Mouse (Mus musculus): Measurements from ENCODE around the gene Faf2. TPM values are rescaled to one million over a fixed set of nuclear protein-coding genes. Genes with fewer than 3 reads are reported as not detected.
"Not testable (repeated sequence)": the region's sequence is repeated elsewhere in the genome, so short reads cannot be mapped to it uniquely, and the experiment has no call there.

Faf2 gene
- polyA plus RNA-seq, 1 experiment from 2014 or later, result 64.9 TPM

GRCm38 (mm10) chr13:54608002-54608401 lies 13.6 kb upstream of the Faf2 start:
- ATAC-seq (ENCODE audit: low FRiP score, low read depth), result no peak
- Histone ChIP-seq H3K9ac (0 out of 2 replicates have a peak overlapping the region, but pooled peaks have one; percentile 23), H3K36me3 (0 out of 2 replicates have a peak, but pooled peaks cover 9% of the 10 kb centered on the region), H3K27me3 (no peaks in the 10 kb centered on the region), H3K4me2 (peak overlapping the region; percentile 85), H3K4me1 (replicated peaks) (peaks cover 33% of the 10 kb centered on the region), H3K4me3 (no peak overlapping the region), H3K27ac (replicated peaks) (no peak overlapping the region), H3K9me3 (no peaks in the 10 kb centered on the region)
- WGBS, result 58% methylated on average over 3 of the region's 3 CpGs

- H3K27me3 ChIP-seq, result no peaks in the 10 kb centered on the region
- H3K4me1 ChIP-seq (replicated peaks), result peaks cover 33% of the 10 kb centered on the region
- H3K4me2 ChIP-seq, result peak overlapping the region; percentile 85
- H3K27ac ChIP-seq (replicated peaks), result no peak overlapping the region
- no peaks in the 10 kb centered on the region for H3K9me3 ChIP-seq
- peak overlapping the region; percentile 81 for H3K4me3 ChIP-seq
- ATAC-seq (ENCODE audit: low FRiP score, low read depth), result no peak
- WGBS, result 9% methylated on average over 8 of the region's 8 CpGs
- 0 out of 2 replicates have a peak, but pooled peaks cover 9% of the 10 kb centered on the region for H3K36me3 ChIP-seq
- H3K9ac ChIP-seq, result peak overlapping the region; percentile 23; the same call in 1 of the 2 replicates
These were observed 12.9 kb upstream of the Faf2 start for GRCm38 (mm10) chr13:54608666-54609065.

- H3K4me3 ChIP-seq, result peak overlapping the region; percentile 81
- peak overlapping the region; percentile 85 for H3K4me2 ChIP-seq
- no peak for ATAC-seq (ENCODE audit: low FRiP score, low read depth)
- 20% methylated on average over 1 of the region's 1 CpGs for WGBS
- H3K4me1 ChIP-seq (replicated peaks), result peaks cover 33% of the 10 kb centered on the region
- H3K36me3 ChIP-seq, result 0 out of 2 replicates have a peak, but pooled peaks cover 5% of the 10 kb centered on the region
- H3K9me3 ChIP-seq, result no peaks in the 10 kb centered on the region
- no peak overlapping the region for H3K27ac ChIP-seq (replicated peaks)
- H3K9ac ChIP-seq, result peak overlapping the region; percentile 23; the same call in 1 of the 2 replicates
- H3K27me3 ChIP-seq, result no peaks in the 10 kb centered on the region
These were observed 12.3 kb upstream of the Faf2 start for GRCm38 (mm10) chr13:54609301-54609700.

- 5% methylated on average over 13 of the region's 13 CpGs for WGBS
- 0 out of 2 replicates have a peak, but pooled peaks cover 5% of the 10 kb centered on the region for H3K36me3 ChIP-seq
- peak; percentile 19; the same call in 1 of the 2 replicates for ATAC-seq (ENCODE audit: low FRiP score, low read depth)
- H3K9ac ChIP-seq, result peak overlapping the region; percentile 91
- H3K27me3 ChIP-seq, result no peaks in the 10 kb centered on the region
- H3K4me3 ChIP-seq, result peak overlapping the region; percentile 81
- peak overlapping the region; percentile 88 for H3K27ac ChIP-seq (replicated peaks)
- no peaks in the 10 kb centered on the region for H3K9me3 ChIP-seq
- H3K4me1 ChIP-seq (replicated peaks), result peaks cover 33% of the 10 kb centered on the region
- peak overlapping the region; percentile 85 for H3K4me2 ChIP-seq
These were observed 11.0 kb upstream of the Faf2 start for GRCm38 (mm10) chr13:54610613-54610971.

GRCm38 (mm10) chr13:54610972-54611754 lies 10.4 kb upstream of the Faf2 start, which contains the start of gene Cltb:
TSS of gene Cltb (minus strand) at chr13:54611344.
- H3K27me3 ChIP-seq, result no peaks in the 10 kb centered on the region
- peak within 1 kb of the TSS; percentile 91 for H3K9ac ChIP-seq
- WGBS, result 1% methylated on average over 59 of the region's 66 CpGs
- H3K9me3 ChIP-seq, result no peaks in the 10 kb centered on the region
- peak within 1 kb of the TSS; percentile 81 for H3K4me3 ChIP-seq
- H3K4me2 ChIP-seq, result peak within 1 kb of the TSS; percentile 85
- peaks cover 33% of the 10 kb centered on the region for H3K4me1 ChIP-seq (replicated peaks)
- peak; percentile 74 for ATAC-seq (ENCODE audit: low FRiP score, low read depth)
- peak within 1 kb of the TSS; percentile 88 for H3K27ac ChIP-seq (replicated peaks)
- H3K36me3 ChIP-seq, result 0 out of 2 replicates have a peak, but pooled peaks cover 3% of the 10 kb centered on the region

- H3K27ac ChIP-seq (replicated peaks); ATAC-seq (ENCODE audit: low FRiP score, low read depth); H3K4me3 ChIP-seq; H3K9ac ChIP-seq; H3K9me3 ChIP-seq; H3K36me3 ChIP-seq; H3K27me3 ChIP-seq; H3K4me2 ChIP-seq: not testable (repeated sequence)
- peaks cover 31% of the 10 kb centered on the region for H3K4me1 ChIP-seq (replicated peaks)
- WGBS, result 88% methylated on average over 8 of the region's 8 CpGs
These were observed 8.4 kb upstream of the Faf2 start for GRCm38 (mm10) chr13:54613141-54613540.

GRCm38 (mm10) chr13:54616307-54616706 lies 5.3 kb upstream of the Faf2 start:
- H3K4me2 ChIP-seq, result no peak overlapping the region

GRCm38 (mm10) chr13:54616998-54617397 lies 4.6 kb upstream of the Faf2 start:
- no peak overlapping the region for H3K4me2 ChIP-seq
- no peak overlapping the region for H3K9ac ChIP-seq
- no peak overlapping the region for H3K27ac ChIP-seq (replicated peaks)
- WGBS, result 77% methylated on average over 6 of the region's 6 CpGs
- H3K9me3 ChIP-seq, result no peaks in the 10 kb centered on the region
- no peaks in the 10 kb centered on the region for H3K27me3 ChIP-seq
- no peak overlapping the region for H3K4me3 ChIP-seq
- H3K36me3 ChIP-seq, result no peaks in the 10 kb centered on the region
- H3K4me1 ChIP-seq (replicated peaks), result no peaks in the 10 kb centered on the region
- ATAC-seq (ENCODE audit: low FRiP score, low read depth), result no peak

More at GRCm38 (mm10) chr13:54616307-54616706, 5.3 kb upstream of the Faf2 start:
- H3K9me3 ChIP-seq, result no peaks in the 10 kb centered on the region
- no peak overlapping the region for H3K27ac ChIP-seq (replicated peaks)
- H3K4me1 ChIP-seq (replicated peaks), result peaks cover 5% of the 10 kb centered on the region; the same call in 1 of the 2 replicates
- H3K36me3 ChIP-seq, result no peaks in the 10 kb centered on the region
- no peak overlapping the region for H3K9ac ChIP-seq
- H3K27me3 ChIP-seq, result no peaks in the 10 kb centered on the region
- 86% methylated on average over 8 of the region's 8 CpGs for WGBS
- no peak for ATAC-seq (ENCODE audit: low FRiP score, low read depth)
- no peak overlapping the region for H3K4me3 ChIP-seq

GRCm38 (mm10) chr13:54621960-54622521 lies 457 bp downstream of the Faf2 start:
- WGBS, result 2% methylated on average over 27 of the region's 27 CpGs
- H3K4me1 ChIP-seq (replicated peaks), result peaks cover 25% of the 10 kb centered on the region
- peak; percentile 80 for ATAC-seq (ENCODE audit: low FRiP score, low read depth)

GRCm38 (mm10) chr13:54629128-54629527 lies 7.5 kb downstream of the Faf2 start:
- H3K27me3 ChIP-seq, result no peaks in the 10 kb centered on the region
- WGBS, result 87% methylated on average over 4 of the region's 4 CpGs
- H3K9me3 ChIP-seq, result no peaks in the 10 kb centered on the region
- H3K9ac ChIP-seq, result no peak overlapping the region
- no peak overlapping the region for H3K4me2 ChIP-seq
- ATAC-seq (ENCODE audit: low FRiP score, low read depth), result no peak
- H3K27ac ChIP-seq (replicated peaks), result no peak overlapping the region
- peaks cover 8% of the 10 kb centered on the region; the same call in 1 of the 2 replicates for H3K4me1 ChIP-seq (replicated peaks)
- H3K4me3 ChIP-seq, result no peak overlapping the region
- no peaks in the 10 kb centered on the region for H3K36me3 ChIP-seq

More at GRCm38 (mm10) chr13:54621960-54622521, 457 bp downstream of the Faf2 start:
- Histone ChIP-seq H3K9me3 (no peaks in the 10 kb centered on the region), H3K36me3 (no peaks in the 10 kb centered on the region), H3K27me3 (no peaks in the 10 kb centered on the region), H3K9ac (peak overlapping the region; percentile 93), H3K4me3 (peak overlapping the region; percentile 98), H3K27ac (replicated peaks) (peak overlapping the region; percentile 94), H3K4me2 (peak overlapping the region; percentile 95)

GRCm38 (mm10) chr13:54632731-54633277 lies 11.2 kb downstream of the Faf2 start:
- H3K9ac ChIP-seq, result no peak overlapping the region
- no peaks in the 10 kb centered on the region for H3K4me1 ChIP-seq (replicated peaks)
- no peak overlapping the region for H3K4me3 ChIP-seq
- H3K9me3 ChIP-seq, result no peaks in the 10 kb centered on the region
- ATAC-seq (ENCODE audit: low FRiP score, low read depth), result no peak
- H3K27ac ChIP-seq (replicated peaks), result no peak overlapping the region
- H3K36me3 ChIP-seq, result peaks cover 3% of the 10 kb centered on the region; the same call in 1 of the 2 replicates
- no peak overlapping the region for H3K4me2 ChIP-seq
- WGBS, result 78% methylated on average over 3 of the region's 3 CpGs
- no peaks in the 10 kb centered on the region for H3K27me3 ChIP-seq

- Histone ChIP-seq H3K4me2 (no peak overlapping the region), H3K27ac (replicated peaks) (no peak overlapping the region), H3K4me1 (replicated peaks) (no peaks in the 10 kb centered on the region), H3K4me3 (no peak overlapping the region), H3K9ac (no peak overlapping the region), H3K27me3 (no peaks in the 10 kb centered on the region), H3K36me3 (peaks cover 10% of the 10 kb centered on the region), H3K9me3 (no peaks in the 10 kb centered on the region)
- 94% methylated on average over 3 of the region's 3 CpGs for WGBS
- ATAC-seq (ENCODE audit: low FRiP score, low read depth), result no peak
These were observed 13.4 kb downstream of the Faf2 start for GRCm38 (mm10) chr13:54635011-54635410.

Data from hindbrain, embryonic 15.5 days (tissue).